Mouse (Mus musculus) heart, postnatal 25 days (tissue): ENCODE data around the gene Abca8b. TPM values are rescaled to one million over a fixed set of nuclear protein-coding genes. Genes with fewer than 3 reads are reported as not detected.
"Not testable (repeated sequence)": the region's sequence is repeated elsewhere in the genome, so short reads cannot be mapped to it uniquely, and the experiment has no call there.

Experiments
- DNase-seq: peaks from one replicate; pipeline ENCODE4 v3.0.0; 2022; ENCODE audit warnings: low spot score
- intact Hi-C: fragments of 180-260 bp; cut with DNase I; formaldehyde crosslinking; loops from one replicate; pipeline ENCODE4 v1.15.1; 2025
- total RNA-seq, 2 experiments: library from RNA; stranded (reverse); gene quantifications; 2 replicates each; pipeline ENCODE4 v1.2.3; 2021

The Abca8b gene
- total RNA-seq: 1 to 10 TPM; 6.6 to 8.5 TPM

DNA sequence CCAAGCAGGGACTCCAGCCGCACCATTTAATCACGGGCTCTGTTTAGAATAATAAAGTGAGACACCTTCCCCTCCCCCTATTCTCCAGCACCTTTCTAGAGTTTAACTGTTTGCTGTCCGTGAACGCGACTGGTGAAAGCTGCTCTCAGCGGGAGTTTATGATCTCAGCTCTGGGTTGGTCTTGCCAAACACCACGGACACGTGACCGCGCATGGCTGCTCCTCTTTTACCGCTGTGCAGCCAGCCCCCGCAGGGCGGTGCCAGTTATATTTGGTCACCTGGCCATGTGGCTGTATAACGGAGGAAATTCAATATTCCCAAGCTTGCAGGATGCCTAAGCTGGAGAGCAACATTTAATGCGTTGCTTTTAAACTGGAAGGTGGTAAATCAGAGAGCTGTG lies at the start of gene Abca8b:
TSS of gene Abca8b (minus strand) at position 222 of the 400 bp plus-strand sequence.
- DNase-seq: peak; percentile 77
- intact Hi-C loops: no loop called here

DNA sequence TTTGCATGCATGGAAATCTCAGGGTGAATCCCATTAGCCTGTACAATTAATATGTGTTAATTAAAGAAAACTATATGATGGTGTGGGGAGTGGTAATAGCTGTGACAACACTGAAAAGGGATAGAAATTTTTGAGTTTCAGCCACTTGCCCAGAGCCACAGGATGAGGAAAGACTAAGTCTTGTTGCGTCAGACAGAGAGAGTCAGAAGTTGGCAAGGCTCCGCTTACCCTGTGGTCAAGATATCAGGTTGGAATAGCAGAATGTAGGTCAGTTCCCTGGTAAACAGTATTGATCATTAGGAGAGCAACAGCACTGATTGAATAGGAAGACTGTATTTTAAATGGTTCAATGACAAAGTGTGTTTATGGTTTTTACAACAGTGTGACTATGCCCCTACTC lies 42.1 kb upstream of the Abca8b start:
- intact Hi-C loops: no loop called here
- DNase-seq: no peak

DNA sequence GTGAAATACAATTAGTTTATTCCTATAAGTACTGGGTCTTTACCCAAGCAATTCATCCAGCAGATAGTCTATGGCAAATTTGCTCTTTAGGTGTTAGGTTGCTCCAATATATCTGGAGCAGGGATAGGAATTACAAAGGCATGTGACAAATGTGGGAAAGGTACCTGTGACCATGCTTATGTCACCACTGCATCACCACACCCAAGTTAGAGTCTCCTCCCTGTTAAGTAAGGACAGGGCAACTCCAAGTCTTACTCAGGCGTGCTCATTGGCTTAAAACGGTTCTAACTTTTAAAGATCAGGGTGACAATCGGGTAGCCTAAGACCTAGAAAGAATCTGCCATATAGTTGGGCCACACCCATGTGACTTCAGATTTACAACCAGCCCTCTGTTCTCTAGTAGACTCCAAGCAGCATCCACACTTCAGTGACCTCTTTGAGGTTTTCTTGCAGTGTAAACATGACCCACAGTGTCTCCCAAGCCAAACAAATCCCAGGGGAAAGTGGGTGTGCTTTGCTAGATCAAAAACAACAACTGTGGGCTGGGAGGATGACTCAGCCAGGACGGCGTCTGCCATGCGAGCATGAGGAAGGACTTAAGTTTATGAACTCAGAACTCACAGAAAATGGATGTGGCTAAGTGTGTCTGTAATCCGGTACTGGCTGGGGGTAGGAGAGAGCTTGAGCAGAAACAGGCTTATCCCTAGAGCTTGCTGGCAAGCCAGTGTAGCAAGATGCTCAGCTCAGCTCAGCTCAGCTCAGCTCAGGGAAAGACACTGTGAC lies 33.5 kb upstream of the Abca8b start:
- intact Hi-C loops: no loop called here
- peak; percentile 16 for DNase-seq

DNA sequence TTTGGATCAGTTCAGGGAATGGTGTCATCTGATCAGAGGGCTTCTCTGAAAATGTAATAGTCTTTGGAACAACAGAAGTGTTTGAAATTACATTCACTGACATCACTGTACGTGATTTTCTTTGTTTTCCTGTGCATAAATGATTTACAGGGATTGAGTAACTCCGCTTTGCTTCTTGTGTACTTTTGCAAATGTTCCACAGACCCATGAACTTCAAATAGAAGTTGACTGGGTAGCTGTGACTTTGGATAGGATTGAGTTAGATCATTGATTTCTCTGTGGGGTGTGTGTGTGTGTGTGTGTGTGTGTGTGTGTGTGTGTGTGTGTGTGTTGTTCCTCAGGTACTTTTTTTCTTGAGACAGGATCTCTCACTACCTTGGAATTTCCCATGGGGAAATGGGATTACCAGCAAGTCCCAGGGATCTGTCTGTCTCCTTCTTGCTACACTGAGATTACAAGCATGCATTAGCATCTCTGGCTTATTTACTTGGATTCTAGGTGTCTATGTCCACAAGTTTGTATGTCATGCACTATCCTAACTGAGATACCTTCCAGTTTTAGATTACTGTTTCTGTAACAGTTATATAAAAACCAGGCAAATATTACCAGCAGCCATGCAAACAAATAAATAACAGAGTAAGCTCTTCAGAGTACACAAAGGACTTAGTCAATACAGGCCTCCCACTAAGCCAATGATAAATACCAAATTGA lies 15.3 kb upstream of the Abca8b start:
- DNase-seq: no peak
- intact Hi-C loops: no loop called here

DNA sequence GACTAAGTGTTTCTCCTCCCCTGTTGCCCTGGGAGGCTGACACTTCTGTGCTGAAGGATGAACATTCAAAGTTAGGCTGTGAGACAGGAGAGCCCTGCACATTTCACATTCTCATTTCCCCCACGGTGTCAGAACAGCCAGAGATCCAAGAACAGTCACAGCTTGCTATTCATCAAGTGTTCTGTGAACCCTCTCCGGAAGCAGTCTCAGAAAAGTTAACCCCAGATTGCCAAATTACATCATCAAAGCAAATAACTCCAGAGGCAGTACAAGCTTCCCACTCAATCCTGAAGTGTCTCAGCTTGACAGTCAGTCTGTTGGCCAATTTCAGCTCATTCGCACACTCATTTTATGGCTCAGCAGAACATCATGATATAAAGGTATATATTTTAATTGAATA lies 632 bp downstream of the Abca8b start:
- peak; percentile 19 for DNase-seq
- intact Hi-C loops: no loop called here

DNA sequence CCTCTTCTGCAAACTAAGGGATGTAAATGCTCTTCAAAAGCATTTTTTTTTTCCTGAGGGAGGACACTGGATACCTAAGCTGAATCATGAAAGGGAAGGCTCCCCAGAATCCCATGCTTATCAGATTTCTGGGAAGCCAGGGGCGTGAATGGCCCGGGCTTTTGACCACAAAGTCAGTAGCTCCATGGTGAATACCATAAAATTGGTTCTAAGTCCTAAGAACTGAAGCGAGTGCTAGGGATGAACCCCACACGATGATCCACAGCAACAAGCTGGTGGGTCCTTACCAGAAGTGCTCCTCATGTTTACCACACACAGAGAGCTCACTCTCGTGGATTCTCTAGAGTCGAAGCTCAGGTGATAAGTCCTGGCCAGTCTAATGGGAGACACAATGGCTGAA lies 1.6 kb downstream of the Abca8b start:
- no peak for DNase-seq
- intact Hi-C loops: no loop called here

DNA sequence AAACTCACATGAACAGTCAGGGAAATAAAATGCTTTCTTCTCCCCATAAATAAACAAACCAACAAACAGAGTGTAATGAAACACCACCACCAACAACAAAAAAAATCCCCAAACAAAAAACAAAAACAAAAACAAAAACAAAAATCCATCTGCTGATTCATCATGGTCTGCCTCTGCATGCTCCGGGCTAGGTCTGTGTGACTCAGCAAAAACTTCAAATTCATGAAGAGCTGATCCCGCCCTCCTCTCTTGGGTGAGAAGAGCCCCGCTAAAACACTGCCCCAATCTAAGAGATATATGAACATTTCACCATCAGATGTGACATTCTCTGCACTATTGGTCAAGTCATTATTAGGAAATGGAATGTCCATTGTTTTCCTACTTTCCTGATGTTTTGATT lies 4.4 kb downstream of the Abca8b start:
- intact Hi-C loops: no loop called here

DNA sequence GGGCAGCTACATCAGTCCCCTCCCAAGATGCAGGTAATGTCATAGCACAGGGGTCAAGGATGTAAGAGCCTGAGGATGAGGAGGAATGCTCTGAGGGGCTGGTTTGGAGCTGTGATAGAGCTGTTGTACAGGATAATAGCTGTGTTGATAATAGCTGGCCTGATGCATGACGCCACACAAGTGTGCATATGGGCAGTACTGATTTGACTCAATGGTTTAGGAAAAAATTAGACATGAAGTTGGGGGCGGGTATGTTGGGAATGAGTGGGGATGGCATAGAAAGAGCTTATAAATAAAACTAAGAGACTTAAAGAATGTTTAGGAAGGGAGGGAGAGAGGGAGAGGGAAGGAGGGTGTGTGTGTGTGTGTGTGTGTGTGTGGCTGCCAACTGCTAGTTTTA lies 5.4 kb downstream of the Abca8b start:
- intact Hi-C loops: no loop called here
- no peak for DNase-seq

More for the DNA sequence above, 4.4 kb downstream of the Abca8b start:
- DNase-seq: no peak

DNA sequence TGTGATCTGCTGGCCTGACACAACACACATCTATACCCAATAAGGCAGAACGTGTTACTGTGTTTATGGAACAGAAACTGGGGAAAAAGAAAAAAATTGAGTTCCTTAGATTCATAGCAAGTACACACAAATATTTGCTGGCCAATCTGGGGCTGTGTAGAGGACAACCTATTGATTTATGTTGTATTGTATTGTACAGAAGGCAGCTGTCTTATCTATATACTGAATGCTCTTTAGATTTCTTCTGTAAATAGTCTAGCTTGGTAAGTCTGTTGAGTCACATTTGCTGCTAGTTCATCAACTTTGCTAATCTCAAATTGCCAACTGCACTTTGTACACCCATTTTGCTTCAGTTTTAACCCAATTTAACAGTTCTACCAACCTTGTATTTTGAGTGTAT lies 7.5 kb downstream of the Abca8b start:
- intact Hi-C loops: no loop called here
- no peak for DNase-seq

DNA sequence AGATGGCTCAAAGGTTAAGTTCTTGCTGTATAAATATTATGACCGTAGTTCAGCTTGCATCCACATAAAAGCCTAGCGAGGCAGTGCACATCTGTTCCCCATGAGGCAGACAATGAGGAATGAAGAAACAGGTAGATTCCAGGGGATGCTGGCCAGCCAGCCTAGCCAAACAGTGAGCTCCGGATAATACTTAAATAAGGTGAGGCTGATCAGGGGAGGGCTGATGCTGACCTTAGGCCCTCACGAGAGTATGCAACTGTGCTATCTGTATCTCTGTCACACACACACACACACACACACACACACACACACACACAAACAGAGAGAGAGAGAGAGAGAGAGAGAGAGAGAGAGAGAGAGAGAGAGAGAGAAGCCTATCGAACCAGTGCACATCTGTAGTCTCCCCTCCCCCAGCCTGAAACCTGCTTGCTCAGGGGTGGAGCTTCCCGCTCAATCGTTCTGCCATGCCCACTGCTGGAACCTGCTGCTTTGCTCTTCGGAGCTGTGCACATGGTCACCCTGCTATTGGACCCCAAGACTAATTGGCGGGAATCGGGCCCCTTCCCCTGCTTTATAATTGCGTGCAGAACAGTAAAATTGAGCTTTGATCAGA lies 8.1 kb downstream of the Abca8b start:
- DNase-seq, intact Hi-C loops: not testable (repeated sequence)

DNA sequence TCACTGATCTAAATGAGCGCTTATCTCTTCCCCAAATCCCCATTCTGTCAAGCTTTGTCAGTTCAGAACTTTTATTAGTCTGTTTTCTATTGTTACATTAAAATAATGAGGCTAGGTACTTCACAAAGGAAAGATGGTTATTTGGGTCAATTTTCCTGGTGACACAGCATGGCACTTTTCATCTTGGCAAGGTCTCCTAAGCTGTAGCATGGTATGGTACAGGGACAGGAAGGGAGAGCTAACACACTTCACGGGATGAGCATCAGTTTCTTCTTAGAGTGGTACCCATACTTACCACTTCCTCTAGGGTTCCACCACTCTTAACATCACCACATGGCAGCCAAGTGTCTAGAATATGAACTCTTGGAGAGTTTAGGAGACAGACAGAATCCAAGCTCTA lies 13.8 kb downstream of the Abca8b start:
- DNase-seq: no peak
- intact Hi-C loops: no loop called here

DNA sequence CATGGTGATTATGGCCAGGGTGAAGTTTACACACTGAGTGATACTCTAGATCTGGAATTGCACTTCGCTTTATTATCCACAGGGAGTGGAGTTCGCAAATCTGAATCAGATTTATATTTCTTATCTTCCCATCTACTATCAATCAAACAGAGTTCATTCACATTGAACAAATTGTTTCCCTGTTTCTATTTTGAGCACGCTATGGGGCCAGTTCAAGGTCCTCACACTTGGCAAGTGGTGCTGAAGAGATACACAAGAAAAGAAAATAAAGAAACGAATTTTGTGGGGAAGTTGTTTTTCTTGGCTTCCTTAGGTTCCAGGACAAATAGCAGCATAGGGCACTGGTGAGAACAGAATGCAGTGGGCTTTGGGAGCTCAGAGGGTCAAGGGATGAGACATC lies 25.1 kb downstream of the Abca8b start:
- no peak for DNase-seq
- intact Hi-C loops: no loop called here

DNA sequence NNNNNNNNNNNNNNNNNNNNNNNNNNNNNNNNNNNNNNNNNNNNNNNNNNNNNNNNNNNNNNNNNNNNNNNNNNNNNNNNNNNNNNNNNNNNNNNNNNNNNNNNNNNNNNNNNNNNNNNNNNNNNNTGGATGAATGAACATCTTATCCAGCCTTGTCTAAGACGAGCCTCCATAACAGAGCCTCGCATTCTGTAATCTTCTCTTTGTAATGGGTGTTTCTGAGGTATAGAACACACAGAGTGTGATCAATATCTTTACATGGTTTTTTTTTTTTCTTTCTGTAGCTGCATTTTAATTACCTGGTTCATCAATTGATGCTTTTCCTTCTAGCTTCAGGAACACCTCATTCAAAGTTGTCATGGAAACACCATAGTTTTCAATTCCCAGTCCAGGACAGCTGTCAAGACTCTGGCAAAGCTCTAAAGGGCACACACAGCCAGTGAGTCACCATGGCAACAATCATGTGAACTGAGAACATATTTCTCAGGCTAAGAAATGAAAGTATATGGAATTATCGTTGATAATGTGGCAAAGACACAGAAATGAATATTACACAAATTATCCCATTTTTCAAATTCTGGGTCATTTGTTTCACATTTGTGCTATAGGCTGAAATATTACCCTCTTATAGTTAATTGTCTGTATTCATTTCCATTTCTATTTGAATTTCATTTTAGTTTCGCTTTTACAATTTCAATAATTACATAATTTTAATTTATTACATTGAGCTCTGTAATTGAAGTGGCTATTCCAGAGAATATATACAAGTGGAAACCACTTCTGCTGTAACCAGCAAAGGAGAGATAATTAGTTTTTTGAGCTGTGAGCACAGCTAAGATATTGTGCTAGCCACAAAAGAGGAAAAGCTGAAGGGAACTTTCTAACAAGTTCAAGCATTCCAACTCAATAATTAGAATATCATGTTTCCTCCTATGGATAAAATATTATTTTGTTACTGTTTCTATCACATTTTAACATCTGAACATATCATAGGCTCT lies 33.9 kb downstream of the Abca8b start:
- intact Hi-C loops: no loop called here
- no peak for DNase-seq

DNA sequence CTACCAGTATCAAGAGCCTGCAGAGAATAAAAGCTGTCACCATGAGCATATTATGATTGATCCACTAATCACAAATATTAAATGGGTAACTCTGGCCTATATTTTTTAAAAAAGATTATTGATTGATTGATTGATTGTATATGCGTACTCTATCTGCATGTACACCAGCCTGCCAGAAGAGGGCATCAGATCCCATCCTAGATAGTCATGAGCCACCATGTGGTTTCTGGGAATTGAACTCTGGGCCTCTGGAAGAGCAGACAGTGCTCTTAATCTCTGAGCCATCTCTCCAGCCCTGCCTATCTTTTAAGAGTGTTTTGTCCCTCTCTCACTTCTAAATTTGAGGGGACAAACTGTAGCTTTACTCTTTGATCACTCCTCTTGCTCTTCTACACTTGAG lies 40.5 kb downstream of the Abca8b start:
- intact Hi-C loops: no loop called here
- DNase-seq: no peak

DNA sequence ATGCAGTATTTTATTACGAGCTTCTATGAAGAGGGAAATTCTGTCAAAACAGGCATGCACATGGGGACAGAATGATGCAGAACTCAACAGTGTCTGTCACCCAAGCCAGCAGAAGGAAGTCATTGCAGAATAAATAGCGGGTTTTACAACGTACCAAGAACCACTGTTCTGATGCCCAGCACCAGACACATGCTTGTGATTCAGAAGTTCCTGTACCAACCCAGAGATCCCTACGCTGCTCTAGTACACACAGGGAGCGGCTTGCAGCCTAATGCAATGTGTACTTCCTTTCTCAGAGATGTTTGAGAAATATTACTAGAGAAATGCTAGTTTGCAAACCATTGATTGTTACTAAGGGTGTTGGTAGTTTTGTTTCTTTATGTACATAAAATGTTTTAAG lies 58.7 kb downstream of the Abca8b start:
- DNase-seq: no peak
- intact Hi-C loops: no loop called here

DNA sequence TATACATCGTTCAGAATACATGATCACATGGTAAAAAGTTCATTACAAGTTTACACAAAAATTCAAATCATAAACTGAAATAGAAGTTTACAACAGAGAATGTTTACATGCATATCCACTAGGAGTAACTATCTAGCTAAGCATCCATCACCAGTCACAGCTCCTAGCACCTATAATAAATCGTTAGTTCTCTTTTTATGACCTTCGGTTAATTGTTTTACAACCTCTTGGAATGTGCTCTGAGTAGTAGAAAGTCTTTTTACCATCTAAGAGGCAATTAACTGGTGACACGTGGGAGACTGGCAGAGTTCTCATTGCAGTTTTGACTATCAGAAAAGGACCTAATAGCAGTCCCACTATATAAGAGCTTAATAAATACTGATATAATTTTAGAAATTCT lies 62.4 kb downstream of the Abca8b start:
- DNase-seq: not testable (repeated sequence)

DNA sequence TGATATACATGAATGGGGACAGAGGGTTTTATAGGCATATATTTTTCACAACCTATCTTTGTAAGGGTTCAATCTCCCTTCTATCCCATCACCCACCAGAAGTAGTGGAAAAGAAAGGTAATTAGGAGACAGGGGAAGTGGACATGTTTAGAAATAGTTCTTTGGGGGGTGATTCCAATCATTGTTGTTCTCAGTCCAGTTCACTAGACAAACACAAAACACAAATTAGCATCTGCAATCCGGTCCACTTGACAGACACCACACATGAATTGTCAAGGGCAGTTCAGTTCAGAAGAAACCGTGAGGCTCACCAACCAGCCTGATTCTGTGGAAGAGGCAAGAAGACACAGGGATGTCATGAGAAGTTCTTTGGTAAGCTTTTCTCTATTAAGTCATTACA lies 67.2 kb downstream of the Abca8b start:
- intact Hi-C loops: no loop called here
- DNase-seq: no peak

More for the DNA sequence above, 62.4 kb downstream of the Abca8b start:
- intact Hi-C loops: not testable (repeated sequence)

DNA sequence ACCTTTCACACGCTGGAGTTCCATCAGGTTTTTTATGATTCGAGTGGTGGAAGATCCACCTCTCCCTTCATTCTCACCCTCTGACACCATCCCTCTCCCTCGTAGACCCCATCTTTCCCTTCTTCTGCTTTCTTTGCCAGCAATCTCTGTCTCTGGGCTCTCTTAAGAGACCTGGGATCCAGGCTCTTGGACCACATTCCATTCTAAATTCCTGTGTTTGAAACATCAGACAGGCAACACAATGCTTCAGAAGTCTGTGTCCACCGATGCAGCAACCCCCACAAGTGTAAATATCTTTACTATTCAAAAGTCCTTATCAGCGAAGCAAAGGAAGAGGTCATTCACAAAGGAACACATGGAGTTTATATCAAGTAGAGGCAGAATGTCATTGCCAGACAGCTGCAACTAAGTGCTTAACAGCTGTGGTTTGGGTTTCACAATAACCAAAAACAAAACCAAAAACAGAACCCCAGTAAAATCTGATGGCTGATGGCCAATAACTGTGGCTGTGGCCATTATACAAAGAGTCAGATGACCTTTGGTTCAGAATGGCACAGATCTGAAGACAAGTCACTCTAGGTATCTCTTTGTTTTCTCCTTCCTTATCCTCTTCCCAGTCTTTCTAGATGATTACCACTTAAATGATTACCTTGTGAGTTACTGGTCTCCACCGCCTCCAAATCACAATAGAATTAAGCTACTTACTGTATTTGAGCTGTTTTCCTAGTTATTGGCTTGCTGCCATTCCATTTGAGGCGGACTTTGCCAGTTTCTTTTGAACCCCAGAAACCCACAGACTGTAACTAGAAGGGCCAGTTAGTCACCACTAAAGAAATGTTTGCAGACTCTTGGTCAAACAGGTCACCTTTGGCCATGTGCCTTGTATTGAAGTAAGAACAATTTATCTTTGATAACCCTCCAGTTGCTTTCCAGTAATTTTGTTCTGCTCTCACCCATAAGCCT lies 68.6 kb downstream of the Abca8b start:
- intact Hi-C loops: loop anchor here (2.0 kb wide), 1 partner anchor 52 kb away; no protein-coding TSS in a partner anchor
- DNase-seq: no peak

DNA sequence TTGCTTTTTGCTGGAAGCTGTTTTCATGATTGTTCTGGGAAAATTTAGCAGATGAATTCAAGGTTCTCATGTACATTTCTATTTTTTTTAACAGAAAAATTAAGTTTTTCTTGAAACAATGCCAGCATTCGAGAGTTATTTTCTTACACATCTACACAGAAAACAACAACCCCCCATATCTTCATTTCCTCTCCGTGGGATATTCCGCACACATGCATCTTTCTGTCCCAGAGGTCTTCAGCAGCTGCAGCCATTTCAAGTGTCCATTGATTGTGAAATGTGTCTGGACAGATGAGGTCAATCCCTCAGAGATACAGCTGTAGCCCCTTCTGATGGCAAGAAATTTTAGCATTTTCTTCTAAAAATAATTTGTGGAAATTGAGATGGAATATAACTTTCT lies 73.4 kb downstream of the Abca8b start:
- intact Hi-C loops: no loop called here
- DNase-seq: no peak
